27 mouse cellular contexts compared by ENCODE assay signal in the genomic region with DNA sequence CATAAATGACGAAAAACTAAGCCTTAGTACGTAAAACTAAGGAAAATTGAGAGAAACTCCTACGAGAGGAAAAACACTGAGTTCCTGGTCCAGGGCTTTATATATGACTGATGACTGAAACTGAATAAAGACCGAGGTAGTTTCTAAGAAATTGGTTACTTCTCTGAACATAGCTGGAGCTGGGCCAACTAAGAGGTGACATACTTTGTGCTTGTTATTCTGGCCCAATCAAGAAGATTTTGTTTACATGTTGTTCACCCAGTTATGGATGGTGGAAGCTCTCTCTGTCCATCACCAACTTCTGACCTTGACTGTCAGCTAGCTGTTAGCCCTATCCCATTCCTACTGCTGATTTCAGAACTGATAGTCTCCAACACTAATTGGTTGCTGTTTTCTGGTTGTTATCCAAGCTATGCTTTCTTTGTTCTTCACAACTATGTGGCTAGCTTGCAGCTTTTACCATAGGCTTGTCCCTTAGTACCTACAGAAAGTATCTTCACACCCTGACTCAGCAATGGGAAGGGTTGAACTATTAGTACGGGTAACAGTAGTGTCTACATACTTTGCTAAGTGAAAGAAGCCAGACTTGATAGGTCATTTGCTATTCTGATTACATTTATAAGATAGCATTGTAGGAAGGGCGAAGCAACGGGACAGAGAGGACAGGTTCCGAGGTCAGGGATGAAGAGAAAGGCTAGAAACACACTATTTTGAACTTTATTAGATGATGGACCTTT. TPM values are rescaled to one million over a fixed set of nuclear protein-coding genes. Genes with fewer than 3 reads are reported as not detected.
A peak's percentile ranks its signal among the peaks of the same experiment; 100 is the strongest.
DNase-seq lines count a peak whose midpoint lies in the region; ATAC-seq and TF ChIP-seq lines count a peak whose summit lies in the region.
"Had no signal": no experiment of that assay in that cellular context is flagged by ENCODE, and none has a peak within 500 bp of the region (broad histone marks: within the 10 kb centered on the region; RNA-seq: fewer than 3 reads in every experiment).

No protein-coding gene starts in this region.

- no peak overlapping the region for H3K4me3 ChIP-seq in liver, embryonic 12.5 days
- no peak overlapping the region for H3K4me3 ChIP-seq in MEL (ENCODE audit: control insufficient read depth in 1 of 2, insufficient read depth in 1 of 2, low read depth in 2 of 2, low read length in 2 of 2)
- H3K4me3 ChIP-seq in kidney, embryonic 16.5 days (ENCODE audit: low read length) = no peak overlapping the region
- H3K4me3 ChIP-seq in gastrocnemius, adult 2 months = no peak overlapping the region
- H3K4me3 ChIP-seq: embryonic facial prominence, embryonic 10.5 days; embryonic facial prominence, embryonic 13.5 days; forebrain, embryonic 15.5 days; heart, adult 2 months; heart, embryonic 10.5 days; heart, embryonic 13.5 days had no signal

- H3K27ac ChIP-seq in liver, embryonic 12.5 days = 0 out of 2 replicates have a peak overlapping the region, but pooled peaks have one; percentile 39
- peak overlapping the region; percentile 75 for H3K27ac ChIP-seq in MEL (ENCODE audit: control insufficient read depth, low read depth, low read length)
- H3K27ac ChIP-seq in kidney, embryonic 16.5 days (ENCODE audit: low read length) = no peak overlapping the region
- no peak overlapping the region for H3K27ac ChIP-seq in gastrocnemius, adult 2 months
- H3K27ac ChIP-seq: embryonic facial prominence, embryonic 10.5 days; embryonic facial prominence, embryonic 13.5 days; forebrain, embryonic 15.5 days; heart, adult 2 months; heart, embryonic 10.5 days; heart, embryonic 13.5 days; hindbrain, embryonic 14.5 days; hindbrain, postnatal 0 days had no signal

- H3K4me1 ChIP-seq in liver, embryonic 12.5 days = peaks cover 25% of the 10 kb centered on the region
- H3K4me1 ChIP-seq in MEL (ENCODE audit: control insufficient read depth in 1 of 2, insufficient read depth in 2 of 2, low read length in 2 of 2) = peaks cover 42 to 56% of the 10 kb centered on the region in 2 experiments
- no peaks in the 10 kb centered on the region for H3K4me1 ChIP-seq in kidney, embryonic 16.5 days (ENCODE audit: insufficient read depth, low read length)
- H3K4me1 ChIP-seq: embryonic facial prominence, embryonic 10.5 days; embryonic facial prominence, embryonic 13.5 days; forebrain, embryonic 15.5 days; heart, embryonic 10.5 days had no signal

- H3K79me2 ChIP-seq in MEL (ENCODE audit: control insufficient read depth, insufficient read depth, low read length, poor library complexity) = no peaks in the 10 kb centered on the region

- H3K9me3 ChIP-seq in liver, embryonic 12.5 days (replicated peaks) = no peaks in the 10 kb centered on the region
- no peaks in the 10 kb centered on the region for H3K9me3 ChIP-seq in MEL (replicated peaks; ENCODE audit: insufficient read depth, low read length)
- no peaks in the 10 kb centered on the region for H3K9me3 ChIP-seq in kidney, embryonic 16.5 days (ENCODE audit: low read length)
- H3K9me3 ChIP-seq: embryonic facial prominence, embryonic 10.5 days; embryonic facial prominence, embryonic 13.5 days; forebrain, embryonic 15.5 days; heart, embryonic 10.5 days; heart, embryonic 13.5 days had no signal

- no peak for TF ChIP-seq CTCF in MEL (IDR thresholded peaks at IDR 0.05 in 2 of 3, conservative IDR thresholded peaks at IDR 0.05 in 1 of 3; ENCODE audit: control insufficient read depth in 1 of 3, insufficient read depth in 1 of 3, low read depth in 2 of 3, low read length in 3 of 3, poor library complexity in 1 of 3, severe bottlenecking in 1 of 3)
- no peak for TF ChIP-seq CTCF in gastrocnemius, adult 2 months (IDR thresholded peaks at IDR 0.05)

- no peaks in the 10 kb centered on the region for H3K27me3 ChIP-seq in liver, embryonic 12.5 days (replicated peaks)
- H3K27me3 ChIP-seq in MEL (ENCODE audit: control insufficient read depth in 1 of 2, insufficient read depth in 2 of 2, low read length in 2 of 2) = no peaks in the 10 kb centered on the region
- H3K27me3 ChIP-seq in kidney, embryonic 16.5 days (ENCODE audit: insufficient read depth, low read length) = no peaks in the 10 kb centered on the region
- H3K27me3 ChIP-seq: embryonic facial prominence, embryonic 13.5 days; forebrain, embryonic 15.5 days; heart, embryonic 13.5 days had no signal

- TF ChIP-seq EP300 in MEL (IDR thresholded peaks at IDR 0.05; ENCODE audit: low read depth in 1 of 2, low read length in 2 of 2) = no peak

- DNase-seq in liver (no peak), MEL (ENCODE audit: low read depth, low spot score) (peak; percentile 65)
- peak; percentile 40 for DNase-seq in CD4-positive helper T cell, adult 2 months (ENCODE audit: low read depth, low spot score)
- DNase-seq in induced T-regulatory cell, adult 2 months (ENCODE audit: low read depth) = peak; percentile 80
- DNase-seq in gastrocnemius, adult 2 months = no peak
- DNase-seq: adrenal gland, adult 8-10 months; adrenal gland, postnatal 25 days; B cell, adult 2 months; cerebellum, adult 11-12 months; cerebellum, adult 8-10 months; cerebellum, postnatal 10 days; cerebellum, postnatal 36 days; embryo, embryonic 11 days; gastrocnemius, postnatal 10 days; gastrocnemius, postnatal 36 days; heart, adult 2 months; heart, postnatal 14 days; heart, postnatal 4 days had no signal

- WGBS in liver, embryonic 12.5 days (ENCODE audit: insufficient replicate concordance) = 72% methylated on average over 8 of the region's 8 CpGs
- 88% methylated on average over 8 of the region's 8 CpGs for WGBS in kidney, embryonic 16.5 days

- H3K36me3 ChIP-seq in liver, embryonic 12.5 days = no peaks in the 10 kb centered on the region
- peaks cover 0 to 70% of the 10 kb centered on the region in 2 experiments; a peak in 2 of 4 replicates for H3K36me3 ChIP-seq in MEL (ENCODE audit: control insufficient read depth in 1 of 2, insufficient read depth in 2 of 2, low read length in 2 of 2)
- H3K36me3 ChIP-seq in kidney, embryonic 16.5 days (ENCODE audit: insufficient read depth, low read length) = no peaks in the 10 kb centered on the region
- H3K36me3 ChIP-seq: embryonic facial prominence, embryonic 10.5 days; embryonic facial prominence, embryonic 13.5 days; forebrain, embryonic 15.5 days; heart, embryonic 10.5 days; heart, embryonic 13.5 days had no signal

- no peak for TF ChIP-seq POLR2A in MEL (IDR thresholded peaks at IDR 0.05; ENCODE audit: control insufficient read depth in 1 of 2, insufficient read depth in 1 of 2, low read depth in 1 of 2, low read length in 2 of 2, poor library complexity in 1 of 2)

- 0 out of 2 replicates have a peak overlapping the region, but pooled peaks have one; percentile 13 for H3K4me2 ChIP-seq in liver, embryonic 12.5 days
- H3K4me2 ChIP-seq in kidney, embryonic 16.5 days (replicated peaks; ENCODE audit: low read depth, low read length) = no peak overlapping the region
- H3K4me2 ChIP-seq: embryonic facial prominence, embryonic 13.5 days; forebrain, embryonic 15.5 days; heart, embryonic 13.5 days; hindbrain, embryonic 14.5 days had no signal

- ATAC-seq in liver, embryonic 12.5 days = 0 out of 2 replicates have a peak, but pooled peaks have one; percentile 34
- ATAC-seq in kidney, embryonic 16.5 days (ENCODE audit: low FRiP score, low TSS enrichment) = no peak
- ATAC-seq: forebrain, embryonic 15.5 days; hindbrain, postnatal 0 days had no signal

- intact Hi-C loops in gastrocnemius, adult 2 months (cut with DNase I) = no loop called here

- no peak overlapping the region for H3K9ac ChIP-seq in liver, embryonic 12.5 days
- H3K9ac ChIP-seq in MEL (ENCODE audit: control insufficient read depth, low read depth, low read length, poor library complexity, severe bottlenecking) = peak overlapping the region; percentile 11; the same call in 1 of the 2 replicates
- H3K9ac ChIP-seq in kidney, embryonic 16.5 days (replicated peaks; ENCODE audit: low read length) = no peak overlapping the region
- H3K9ac ChIP-seq: embryonic facial prominence, embryonic 13.5 days; forebrain, embryonic 15.5 days; heart, embryonic 13.5 days; hindbrain, embryonic 14.5 days had no signal

- no peak for TF ChIP-seq RAD21 in MEL (IDR thresholded peaks at IDR 0.05; ENCODE audit: low read depth, low read length)

TF ChIP-seq in MEL, 35 proteins besides CTCF, POLR2A, EP300 and RAD21:
- TF ChIP-seq MAX (IDR thresholded peaks at IDR 0.05; ENCODE audit: low read length) (no peak), MAZ (IDR thresholded peaks at IDR 0.05; ENCODE audit: low read depth, low read length) (no peak), TBP (IDR thresholded peaks at IDR 0.05; ENCODE audit: low read depth, low read length) (0 out of 2 replicates have a peak, but pooled peaks have one; percentile 17), USF1 (IDR thresholded peaks at IDR 0.05; ENCODE audit: low read depth, low read length) (no peak), KAT2A (conservative IDR thresholded peaks at IDR 0.05; ENCODE audit: low read depth, low read length) (no peak), GATA1 (IDR thresholded peaks at IDR 0.05; ENCODE audit: low read depth, low read length) (0 out of 2 replicates have a peak, but pooled peaks have one; percentile 18), ZKSCAN1 (IDR thresholded peaks at IDR 0.05; ENCODE audit: low read depth, low read length) (peak; percentile 56; the same call in 1 of the 2 replicates), JUND (IDR thresholded peaks at IDR 0.05; ENCODE audit: low read depth, low read length) (no peak), TAL1 (IDR thresholded peaks at IDR 0.05; ENCODE audit: low read length) (no peak), CHD1 (IDR thresholded peaks at IDR 0.05; ENCODE audit: low read depth, low read length) (no peak), POLR2AphosphoS5 (IDR thresholded peaks at IDR 0.05; ENCODE audit: borderline replicate concordance, low read depth, low read length) (no peak)

RNA-seq across cellular contexts. Expression of a gene that starts 19.1 kb away (rescaled TPM):
- 9.5 and 9.8 TPM in 2 replicates for polyA plus RNA-seq in liver, embryonic 12.5 days (2016; fragmentation: Nextera tagmentation; extraction: Ambion mirVana)
- 14.2 and 16.1 TPM in 2 replicates for total RNA-seq in MEL (2012; rRNA removed)
- polyA plus RNA-seq in MEL (2012; ENCODE audit: insufficient read depth in 1 of 2, insufficient read length in 2 of 2, low read depth in 1 of 2, low replicate concordance in 2 of 2, missing spikeins in 1 of 2) = 10 to 100 TPM in 1 of 2 experiments, not detected in 1; 13.2 TPM
- 11.1 and 14.1 TPM in 2 replicates for polyA plus RNA-seq in kidney, embryonic 16.5 days (2015; fragmentation: Nextera tagmentation; extraction: Ambion mirVana)
- 10 to 100 TPM; 19.6 to 22.3 TPM for total RNA-seq in gastrocnemius, adult 2 months (2021)

Comparison
In these comparisons a context has a peak if more than half of its experiments do, and no peak if none do; other contexts are left out.
1. H3K27ac ChIP-seq: peak in liver, embryonic 12.5 days (single experiment) and MEL (single experiment); none in kidney, embryonic 16.5 days (single experiment) and gastrocnemius, adult 2 months (single experiment).
2. DNase-seq: peak in CD4-positive helper T cell, adult 2 months (single experiment), MEL (single experiment) and induced T-regulatory cell, adult 2 months (single experiment); none in liver (single experiment) and gastrocnemius, adult 2 months (single experiment).